Mouse (Mus musculus) ES-E14 (cell line): ENCODE measurements around the gene Med1. TPM values are rescaled to one million over a fixed set of nuclear protein-coding genes. Genes with fewer than 3 reads are reported as not detected.

Source experiments
- DNase-seq: peaks from one replicate; pipeline ENCODE4 v3.0.0-alpha.2; 2013; ENCODE audit warnings: low read depth, low spot score
- H3K27ac ChIP-seq: 2 replicates; pipeline ENCODE4 v1.5.1; 2012; ENCODE audit warnings: low read depth, mild to moderate bottlenecking, low read length, moderate library complexity, mixed read lengths; ENCODE audit not compliant: poor library complexity, insufficient read depth, severe bottlenecking
- H3K36me3 ChIP-seq: 2 replicates; pipeline ENCODE4 v1.6.1; 2012; ENCODE audit warnings: mild to moderate bottlenecking, low read length, moderate library complexity, mixed read lengths; ENCODE audit not compliant: control insufficient read depth, poor library complexity, insufficient read depth, severe bottlenecking
- H3K4me1 ChIP-seq, 2 experiments: fragments of 150-350 bp in 1 of 2; sonication (generic) in 1 of 2; 2 replicates each; pipeline ENCODE4 v1.6.1; 2012; ENCODE audit warnings: low read length in 2 of 2, mild to moderate bottlenecking in 1 of 2, mixed read lengths in 1 of 2; ENCODE audit not compliant: control insufficient read depth in 2 of 2, insufficient read depth in 2 of 2, poor library complexity in 1 of 2
- H3K4me3 ChIP-seq, 2 experiments: fragments of 150-350 bp in 1 of 2; sonication (generic) in 1 of 2; 2 replicates each; pipeline ENCODE4 v1.5.1; 2012; ENCODE audit warnings: low read length in 2 of 2, low read depth in 1 of 2, mild to moderate bottlenecking in 1 of 2, mixed read lengths in 1 of 2; ENCODE audit not compliant: insufficient read depth in 1 of 2, poor library complexity in 1 of 2, severe bottlenecking in 1 of 2
- H3K9ac ChIP-seq: 2 replicates; pipeline ENCODE4 v1.6.1; 2012; ENCODE audit warnings: low read depth, mild to moderate bottlenecking, low read length, mixed read lengths; ENCODE audit not compliant: poor library complexity, insufficient read depth, severe bottlenecking
- H3K9me3 ChIP-seq: fragments of 150-350 bp; sonication (generic); 2 replicates; pipeline ENCODE4 v1.6.1; 2012; ENCODE audit warnings: low read depth, mild to moderate bottlenecking, low read length; ENCODE audit not compliant: control insufficient read depth, insufficient read depth
- CHD2 ChIP-seq: IDR thresholded peaks from 2 replicates; pipeline ENCODE4 v1.6.1; 2014; ENCODE audit warnings: mild to moderate bottlenecking, low read depth, low read length, inconsistent platforms
- HCFC1 ChIP-seq: IDR thresholded peaks from 2 replicates; pipeline ENCODE4 v1.6.1; 2012; ENCODE audit warnings: low read length, inconsistent platforms, borderline replicate concordance; ENCODE audit not compliant: insufficient read depth
- MAFK ChIP-seq: IDR thresholded peaks from 2 replicates; pipeline ENCODE4 v1.6.1; 2014; ENCODE audit warnings: mild to moderate bottlenecking, low read depth, low read length, inconsistent platforms; ENCODE audit not compliant: insufficient read depth
- ZC3H11A ChIP-seq: IDR thresholded peaks from 2 replicates; pipeline ENCODE4 v1.6.1; 2012; ENCODE audit warnings: low read depth, mild to moderate bottlenecking, inconsistent platforms, low read length, borderline replicate concordance
- ZNF384 ChIP-seq: IDR thresholded peaks from 2 replicates; pipeline ENCODE4 v1.6.1; 2012; ENCODE audit warnings: low read depth, low read length, inconsistent platforms
- in situ Hi-C, 2 experiments: fragments of 600-800 bp; cut with MboI; formaldehyde crosslinking; loops; one replicate each; pipeline ENCODE4 v1.15.1; 2025; ENCODE audit warnings: low sequenced_read_pairs in 2 of 2, inconsistent platforms in 1 of 2; ENCODE audit not compliant: unreplicated experiment in 2 of 2
- total RNA-seq: library from RNA; depleted of rRNA; stranded (reverse); fragments of 300-350 nt; gene quantifications from 2 replicates; pipeline ENCODE4 v1.2.3, GENCODE M21; 2012

Med1 gene
- total RNA-seq, 1 experiment: 27.9 TPM

- Histone ChIP-seq H3K9me3 (no peaks in the 10 kb centered on the region), H3K36me3 (no peaks in the 10 kb centered on the region; the same call in 1 of the 2 replicates), H3K9ac (peak overlapping the region; percentile 93), H3K4me3 (peak overlapping the region; percentile 81 to 96), H3K4me1 (peaks cover 0 to 5% of the 10 kb centered on the region in 2 experiments; a peak in 3 of 4 replicates), H3K27ac (peak overlapping the region; percentile 24; the same call in 1 of the 2 replicates)
- in situ Hi-C loops: no loop called here
- TF ChIP-seq HCFC1: 0 out of 2 replicates have a peak, but pooled peaks have one; percentile 27
- TF ChIP-seq ZC3H11A: no peak
- no peak for TF ChIP-seq MAFK
- TF ChIP-seq CHD2: peak; percentile 67
- no peak for TF ChIP-seq ZNF384
- peak; percentile 88 for DNase-seq
Measured at GRCm38 (mm10) chr11:98149304-98149750, 43.8 kb downstream of the Med1 start.

DNA sequence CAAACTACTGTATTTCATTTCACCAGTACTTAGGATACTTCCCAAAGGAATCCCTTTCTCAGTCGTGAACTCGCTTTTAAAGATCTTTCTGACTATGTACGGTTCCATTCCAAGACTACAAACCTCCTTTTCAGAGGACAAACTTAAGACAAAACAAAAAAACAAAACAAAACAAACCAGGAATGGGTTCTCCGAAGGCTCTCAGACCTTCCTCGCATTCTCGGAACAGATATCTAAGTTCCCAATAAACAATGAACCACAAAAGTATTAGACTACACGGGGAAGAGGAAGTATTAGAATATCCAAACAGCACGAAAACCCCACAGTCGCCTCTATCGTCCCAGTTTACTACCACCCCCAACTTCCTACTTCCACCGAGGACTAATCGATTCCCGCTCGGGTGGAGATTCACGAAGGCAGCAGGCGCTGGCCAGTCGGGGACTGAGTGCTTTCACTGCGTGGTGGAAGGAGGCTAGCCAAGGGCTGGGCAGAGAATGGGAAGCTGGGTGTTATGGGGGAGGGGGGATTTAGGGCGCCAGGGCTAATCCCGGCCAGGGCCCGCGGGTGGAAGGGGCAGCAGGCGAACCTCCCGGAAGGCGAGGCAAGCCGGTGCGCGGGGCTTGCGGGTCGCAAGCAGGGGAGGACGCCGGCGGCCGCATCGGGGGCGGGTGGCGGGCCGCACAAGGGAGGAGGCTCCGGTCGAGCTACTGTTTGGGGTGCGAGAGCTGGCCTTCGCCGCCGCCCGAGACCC, 44.4 kb downstream of the Med1 start:
- Histone ChIP-seq H3K27ac (peak overlapping the region; percentile 22; the same call in 1 of the 2 replicates), H3K9me3 (no peaks in the 10 kb centered on the region), H3K9ac (peak overlapping the region; percentile 93), H3K4me3 (peak overlapping the region; percentile 81 to 96), H3K36me3 (no peaks in the 10 kb centered on the region; the same call in 1 of the 2 replicates), H3K4me1 (peaks cover 0 to 5% of the 10 kb centered on the region in 2 experiments; a peak in 3 of 4 replicates)
- TF ChIP-seq MAFK (no peak), ZC3H11A (no peak), HCFC1 (no peak)
- in situ Hi-C loops: no loop called here
- no peak for DNase-seq

DNA sequence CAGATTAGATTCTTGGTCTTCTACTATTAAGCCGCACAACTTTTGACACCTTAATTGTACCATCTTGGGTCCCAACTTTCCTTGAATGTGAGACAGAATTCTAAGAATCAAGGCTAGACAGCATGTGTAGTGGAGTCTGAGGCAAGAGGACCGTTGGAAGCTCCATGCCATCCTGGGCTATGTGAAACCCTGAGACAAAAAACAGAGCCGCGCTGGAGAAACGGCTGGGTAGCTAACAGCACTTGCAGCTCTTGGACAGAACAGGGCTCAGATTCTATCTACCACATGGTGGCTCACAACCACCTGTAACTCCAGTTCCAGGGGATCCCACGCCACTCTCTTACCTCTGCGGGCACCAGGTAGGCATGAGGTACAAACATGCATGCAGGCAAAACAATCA, 47.2 kb downstream of the Med1 start:
- Histone ChIP-seq H3K9ac (peak overlapping the region; percentile 43; the same call in 1 of the 2 replicates), H3K27ac (no peak overlapping the region), H3K36me3 (no peaks in the 10 kb centered on the region), H3K9me3 (no peaks in the 10 kb centered on the region), H3K4me3 (no peak overlapping the region; a peak in 1 of 4 replicates), H3K4me1 (peaks cover 0 to 5% of the 10 kb centered on the region in 2 experiments; a peak in 3 of 4 replicates)
- in situ Hi-C loops: no loop called here
- no peak for DNase-seq
- TF ChIP-seq HCFC1 (no peak), ZC3H11A (no peak), CHD2 (no peak), ZNF384 (no peak), MAFK (no peak)

DNA sequence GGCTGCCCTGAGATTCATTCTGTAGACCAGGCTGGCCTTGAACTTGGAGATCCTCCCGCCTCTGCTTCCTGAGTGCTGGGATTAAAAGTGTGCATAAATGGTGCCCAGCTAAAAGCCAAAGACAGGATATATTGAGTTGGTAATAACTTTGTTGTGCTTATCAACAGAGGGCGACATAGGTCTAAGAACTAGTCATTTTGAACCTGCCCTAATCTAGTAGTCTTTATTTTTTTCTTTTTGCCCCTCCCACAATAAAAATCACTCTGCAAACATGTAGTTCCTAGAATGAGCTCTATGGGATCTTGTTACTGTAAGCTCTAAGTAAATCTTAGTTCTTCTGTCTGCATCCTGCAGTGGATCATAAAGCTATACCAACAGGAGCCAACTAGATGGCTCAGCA, 50.5 kb downstream of the Med1 start:
- no peaks in the 10 kb centered on the region for H3K36me3 ChIP-seq
- H3K4me1 ChIP-seq: peaks cover 5% of the 10 kb centered on the region in 2 experiments; a peak in 3 of 4 replicates
- H3K4me3 ChIP-seq: no peak overlapping the region
- TF ChIP-seq ZNF384: no peak
- TF ChIP-seq CHD2: no peak
- no peak for TF ChIP-seq MAFK
- no peak for TF ChIP-seq HCFC1
- TF ChIP-seq ZC3H11A: no peak
- no peaks in the 10 kb centered on the region for H3K9me3 ChIP-seq
- H3K27ac ChIP-seq: no peak overlapping the region
- no peak overlapping the region for H3K9ac ChIP-seq
- in situ Hi-C loops: no loop called here
- DNase-seq: no peak
